Mouse (Mus musculus): ENCODE data around the gene Hivep3.

- no peak for TF ChIP-seq CTCF (IDR thresholded peaks at IDR 0.05; ENCODE audit: low read depth, low read length)
- TF ChIP-seq POLR2A (IDR thresholded peaks at IDR 0.05; ENCODE audit: extremely low read depth, insufficient read depth, low read length), result no peak
Measured at GRCm38 (mm10) chr4:120164316-120164715, 430.7 kb downstream of the Hivep3 start.
